Mouse (Mus musculus) myocyte (in vitro differentiated cells): ENCODE results near the gene Cd164. TPM values are rescaled to one million over a fixed set of nuclear protein-coding genes. Genes with fewer than 3 reads are reported as not detected.

ENCODE experiments used
- H3K27me3 ChIP-seq: one replicate; pipeline ENCODE4 v1.6.1; 2011; ENCODE audit not compliant: control insufficient read depth, insufficient read depth, insufficient read length
- H3K36me3 ChIP-seq: one replicate; pipeline ENCODE4 v1.6.1; 2011; ENCODE audit not compliant: control insufficient read depth, insufficient read depth
- H3K4me2 ChIP-seq: one replicate; pipeline ENCODE4 v1.6.1; 2011; ENCODE audit warnings: low read depth, control low read depth
- H3K4me3 ChIP-seq: one replicate; pipeline ENCODE4 v1.5.1; 2011; ENCODE audit warnings: mild to moderate bottlenecking, control low read depth, moderate library complexity
- H3K79me2 ChIP-seq: one replicate; pipeline ENCODE4 v1.6.1; 2011; ENCODE audit not compliant: control insufficient read depth, insufficient read depth
- H3ac ChIP-seq: one replicate; pipeline ENCODE4 v1.6.1; 2011; ENCODE audit not compliant: control insufficient read depth, insufficient read length
- CEBPB ChIP-seq: IDR thresholded peaks from 2 replicates; pipeline ENCODE4 v1.6.1; 2011; ENCODE audit warnings: mild to moderate bottlenecking, moderate library complexity; ENCODE audit not compliant: poor library complexity, insufficient read depth, severe bottlenecking
- E2F4 ChIP-seq: IDR thresholded peaks from one replicate; pipeline ENCODE4 v1.6.1; 2011; ENCODE audit warnings: mild to moderate bottlenecking, control low read depth, moderate library complexity; ENCODE audit not compliant: insufficient read depth
- MAX ChIP-seq: IDR thresholded peaks from one replicate; pipeline ENCODE4 v1.6.1; 2011; ENCODE audit warnings: low read depth, mild to moderate bottlenecking, control low read depth
- MYOD1 ChIP-seq, 3 experiments: IDR thresholded peaks; one replicate each; pipeline ENCODE4 v1.6.1; 2011; ENCODE audit warnings: control low read depth in 2 of 3, low read depth in 2 of 3, mild to moderate bottlenecking in 2 of 3, moderate library complexity in 1 of 3; ENCODE audit not compliant: insufficient read length in 2 of 3, control insufficient read depth in 1 of 3
- MYOG ChIP-seq, 3 experiments: IDR thresholded peaks; one replicate each; pipeline ENCODE4 v1.6.1; 2011; ENCODE audit warnings: control low read depth in 2 of 3, low read depth in 2 of 3, mild to moderate bottlenecking in 2 of 3; ENCODE audit not compliant: insufficient read length in 2 of 3, control insufficient read depth in 1 of 3, insufficient read depth in 1 of 3
- POLR2A ChIP-seq: IDR thresholded peaks from one replicate; pipeline ENCODE4 v1.6.1; 2011; ENCODE audit warnings: low read depth, mild to moderate bottlenecking, control low read depth, moderate library complexity; ENCODE audit not compliant: insufficient read length
- POLR2AphosphoS2 ChIP-seq: IDR thresholded peaks from one replicate; pipeline ENCODE4 v1.6.1; 2011; ENCODE audit warnings: low read depth, control low read depth; ENCODE audit not compliant: insufficient read length
- REST ChIP-seq: IDR thresholded peaks from one replicate; pipeline ENCODE4 v1.6.1; 2011; ENCODE audit warnings: mild to moderate bottlenecking, control low read depth, moderate library complexity; ENCODE audit not compliant: insufficient read depth, insufficient read length
- SRF ChIP-seq: IDR thresholded peaks from one replicate; pipeline ENCODE4 v1.6.1; 2011; ENCODE audit warnings: low read depth; ENCODE audit not compliant: control insufficient read depth, insufficient read length
- TCF12 ChIP-seq: IDR thresholded peaks from one replicate; pipeline ENCODE4 v1.6.1; 2011; ENCODE audit warnings: mild to moderate bottlenecking, control low read depth; ENCODE audit not compliant: poor library complexity, insufficient read depth, severe bottlenecking
- TCF3 ChIP-seq: IDR thresholded peaks from one replicate; pipeline ENCODE4 v1.6.1; 2011; ENCODE audit warnings: low read depth, control low read depth; ENCODE audit not compliant: insufficient read length
- USF1 ChIP-seq: IDR thresholded peaks from one replicate; pipeline ENCODE4 v1.6.1; 2011; ENCODE audit warnings: low read depth, mild to moderate bottlenecking, control low read depth, moderate library complexity
- polyA plus RNA-seq: library from polyadenylated mRNA; unstranded; fragments of >200 nt; fragmentation: generic; extraction: Trizol; gene quantifications from one replicate; pipeline ENCODE4 v1.2.1, GENCODE M21; 2012; ENCODE audit warnings: missing spikeins

The Cd164 gene
- polyA plus RNA-seq, 1 experiment = 203 TPM

DNA sequence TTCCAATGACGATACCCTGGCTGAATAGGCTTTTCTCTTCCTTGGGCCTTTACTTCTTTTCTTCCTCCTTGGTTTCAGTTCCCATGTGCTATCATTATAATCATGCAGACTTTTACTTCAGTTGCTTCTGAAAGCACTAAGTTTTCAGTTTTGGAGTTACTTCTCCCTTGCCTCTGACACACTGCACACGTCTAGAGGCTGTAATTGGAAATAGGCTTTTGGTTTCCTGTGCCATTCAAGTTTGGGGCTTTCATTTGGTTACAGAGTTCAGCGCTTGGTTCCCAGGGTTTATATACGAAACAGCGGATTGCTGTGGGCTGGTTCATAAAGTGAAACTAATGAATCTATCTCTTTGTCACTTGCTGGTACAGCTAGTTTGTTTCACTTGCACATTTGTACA lies 10.8 kb downstream of the Cd164 start:
- H3ac ChIP-seq = no peak overlapping the region
- TF ChIP-seq MAX = no peak
- TF ChIP-seq MYOD1 (IDR thresholded peaks at IDR 0.05; ENCODE audit: control insufficient read depth in 1 of 3, insufficient read length in 2 of 3, low read depth in 2 of 3) = no peak
- TF ChIP-seq POLR2AphosphoS2 = no peak
- TF ChIP-seq POLR2A = no peak
- TF ChIP-seq SRF = no peak
- no peak for TF ChIP-seq TCF3
- no peak for TF ChIP-seq E2F4
- TF ChIP-seq MYOG (IDR thresholded peaks at IDR 0.05; ENCODE audit: control insufficient read depth in 1 of 3, insufficient read depth in 1 of 3, insufficient read length in 2 of 3, low read depth in 2 of 3) = no peak
- no peak for TF ChIP-seq CEBPB
- no peak for TF ChIP-seq USF1
- TF ChIP-seq REST = no peak
- no peak for TF ChIP-seq TCF12
- peaks cover 63% of the 10 kb centered on the region for H3K79me2 ChIP-seq
- no peak overlapping the region for H3K4me2 ChIP-seq
- no peak overlapping the region for H3K4me3 ChIP-seq
- peaks cover 68% of the 10 kb centered on the region for H3K36me3 ChIP-seq
- no peaks in the 10 kb centered on the region for H3K27me3 ChIP-seq

DNA sequence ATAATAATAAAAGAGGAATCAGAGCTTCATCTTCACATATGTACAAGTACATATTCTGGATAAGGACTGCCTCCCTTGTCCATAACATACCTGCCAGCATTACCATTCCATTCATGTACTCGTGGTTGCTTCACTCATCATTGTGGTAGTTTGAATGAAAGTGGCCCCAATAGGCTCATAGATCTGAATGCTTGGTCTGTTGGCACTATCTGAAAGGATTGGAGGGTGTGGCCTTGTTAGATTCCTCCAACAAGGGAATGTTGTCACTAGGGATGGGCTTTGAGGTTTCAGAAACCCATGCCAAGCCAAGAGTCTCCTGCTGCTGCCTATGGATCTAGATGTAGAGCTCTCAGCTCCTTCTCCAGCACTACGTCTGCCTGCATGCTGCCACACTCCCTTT lies 16.8 kb downstream of the Cd164 start:
- TF ChIP-seq USF1 (no peak), MYOG (IDR thresholded peaks at IDR 0.05; ENCODE audit: control insufficient read depth in 1 of 3, insufficient read depth in 1 of 3, insufficient read length in 2 of 3, low read depth in 2 of 3) (no peak), REST (no peak), E2F4 (no peak), POLR2AphosphoS2 (no peak), TCF12 (no peak), SRF (no peak), TCF3 (no peak), POLR2A (no peak), CEBPB (no peak), MAX (no peak), MYOD1 (IDR thresholded peaks at IDR 0.05; ENCODE audit: control insufficient read depth in 1 of 3, insufficient read length in 2 of 3, low read depth in 2 of 3) (no peak)
- Histone ChIP-seq H3K4me2 (no peak overlapping the region), H3K79me2 (peaks cover 18% of the 10 kb centered on the region), H3ac (no peak overlapping the region), H3K36me3 (peaks cover 30% of the 10 kb centered on the region), H3K4me3 (no peak overlapping the region), H3K27me3 (no peaks in the 10 kb centered on the region)

DNA sequence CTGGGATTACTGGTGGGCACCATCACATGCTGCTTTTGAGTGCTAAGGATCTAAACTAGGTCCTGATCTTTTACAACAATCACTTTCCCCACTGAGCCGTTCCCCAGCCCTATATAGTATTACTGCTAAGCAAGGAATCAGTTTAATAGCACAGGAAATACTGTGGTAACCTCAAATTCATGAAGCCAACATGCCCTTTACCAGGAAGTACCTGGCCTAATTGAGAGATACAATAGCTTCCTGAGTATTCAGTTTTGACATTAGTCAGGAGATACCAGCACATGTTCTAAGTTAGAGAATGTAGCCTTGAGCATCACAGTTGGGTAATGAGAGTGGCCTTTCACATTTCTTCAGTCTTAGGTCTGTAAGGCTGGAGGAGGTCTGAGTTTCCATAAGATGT lies 17.5 kb downstream of the Cd164 start:
- Histone ChIP-seq H3K27me3 (no peaks in the 10 kb centered on the region), H3ac (no peak overlapping the region), H3K4me3 (no peak overlapping the region), H3K36me3 (peaks cover 23% of the 10 kb centered on the region), H3K4me2 (no peak overlapping the region), H3K79me2 (peaks cover 11% of the 10 kb centered on the region)
- TF ChIP-seq TCF12 = no peak
- TF ChIP-seq MYOD1 (IDR thresholded peaks at IDR 0.05; ENCODE audit: control insufficient read depth in 1 of 3, insufficient read length in 2 of 3, low read depth in 2 of 3) = no peak
- no peak for TF ChIP-seq MYOG (IDR thresholded peaks at IDR 0.05; ENCODE audit: control insufficient read depth in 1 of 3, insufficient read depth in 1 of 3, insufficient read length in 2 of 3, low read depth in 2 of 3)

DNA sequence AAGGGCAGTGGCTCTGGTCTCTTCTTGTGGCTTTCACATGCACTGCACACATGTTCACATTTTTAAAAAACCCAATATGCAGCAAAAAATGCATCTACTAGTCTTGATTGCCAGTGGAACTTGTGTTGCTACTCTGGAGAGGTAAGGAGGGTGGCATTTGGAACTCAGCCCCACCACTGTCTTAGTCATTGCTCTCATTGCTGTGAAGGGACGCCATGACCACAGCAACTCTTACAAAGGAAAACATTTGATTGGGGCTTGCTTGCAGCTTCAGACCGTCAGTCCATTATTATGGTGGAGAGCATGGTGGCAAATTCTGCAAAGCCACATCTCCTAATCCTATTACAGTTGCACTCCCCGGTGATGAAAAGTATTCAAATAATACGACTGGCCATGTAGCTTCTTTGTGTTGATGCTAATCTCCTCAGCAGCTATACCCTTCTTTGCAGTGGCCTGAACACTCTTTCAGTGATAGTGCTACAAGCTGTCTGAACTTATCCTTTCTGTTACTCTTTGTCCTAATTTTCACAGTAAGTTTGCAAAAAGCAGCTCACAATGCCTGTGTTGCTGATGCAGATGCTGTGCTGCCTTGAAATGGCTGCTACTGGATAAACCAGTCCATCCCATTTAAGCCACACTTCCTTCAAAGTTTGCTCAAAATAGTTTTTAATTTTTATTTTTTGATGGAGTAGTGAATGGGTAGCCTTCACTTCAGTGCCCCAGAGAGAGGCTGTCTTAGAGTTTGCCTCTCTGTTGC lies 18.2 kb downstream of the Cd164 start:
- Histone ChIP-seq H3K36me3 (peaks cover 23% of the 10 kb centered on the region), H3K4me3 (no peak overlapping the region), H3K27me3 (no peaks in the 10 kb centered on the region), H3K79me2 (peaks cover 9% of the 10 kb centered on the region), H3K4me2 (no peak overlapping the region), H3ac (no peak overlapping the region)
- TF ChIP-seq SRF (no peak), REST (no peak), TCF12 (no peak), E2F4 (no peak), MYOG (IDR thresholded peaks at IDR 0.05; ENCODE audit: control insufficient read depth in 1 of 3, insufficient read depth in 1 of 3, insufficient read length in 2 of 3, low read depth in 2 of 3) (no peak), USF1 (no peak), POLR2AphosphoS2 (peak; percentile 51), POLR2A (no peak)

DNA sequence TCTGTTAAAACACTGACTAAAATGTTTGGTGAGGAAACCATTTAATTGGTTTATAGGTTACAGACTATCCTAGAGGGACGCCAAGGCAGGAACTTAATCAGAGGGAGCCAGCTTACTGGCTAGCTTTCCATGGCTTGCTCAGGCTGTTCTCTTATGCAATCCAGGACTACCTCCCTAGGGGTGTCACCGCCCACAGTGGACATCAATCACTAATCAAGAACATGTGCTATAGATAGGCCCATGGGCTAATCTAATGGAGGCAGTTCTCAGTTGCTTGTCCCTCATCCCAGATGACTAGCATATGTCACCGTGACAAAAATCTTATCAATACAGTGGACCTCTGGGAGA lies 18.7 kb downstream of the Cd164 start:
- Histone ChIP-seq H3ac (no peak overlapping the region), H3K4me3 (no peak overlapping the region), H3K4me2 (no peak overlapping the region), H3K79me2 (peaks cover 4% of the 10 kb centered on the region), H3K36me3 (peaks cover 23% of the 10 kb centered on the region), H3K27me3 (no peaks in the 10 kb centered on the region)
- TF ChIP-seq E2F4 (no peak), MYOD1 (IDR thresholded peaks at IDR 0.05; ENCODE audit: control insufficient read depth in 1 of 3, insufficient read length in 2 of 3, low read depth in 2 of 3) (no peak), MAX (no peak), POLR2A (no peak), USF1 (no peak), MYOG (IDR thresholded peaks at IDR 0.05; ENCODE audit: control insufficient read depth in 1 of 3, insufficient read depth in 1 of 3, insufficient read length in 2 of 3, low read depth in 2 of 3) (no peak)
